Mouse (Mus musculus) forebrain, postnatal 0 days (tissue): ENCODE results near the gene Ccdc117. TPM values are rescaled to one million over a fixed set of nuclear protein-coding genes. Genes with fewer than 3 reads are reported as not detected.
"Not testable (repeated sequence)": the region's sequence is repeated elsewhere in the genome, so short reads cannot be mapped to it uniquely, and the experiment has no call there.

Experiments used
- ATAC-seq: fragments of 200-750 bp; cut with Nextera tagmentation; 2 replicates; pipeline ENCODE4 v1.8.0; 2017; ENCODE audit warnings: mild to moderate bottlenecking, moderate library complexity
- DNase-seq: peaks from one replicate; pipeline ENCODE4 v3.0.0-alpha.2; 2015
- H3K27ac ChIP-seq: fragments of 300-500 bp; sonication (generic); 2 replicates; pipeline ENCODE4 v1.5.1; 2014; ENCODE audit warnings: low read depth, mild to moderate bottlenecking, antibody characterized with exemption, low read length, moderate library complexity, mixed read lengths
- H3K27me3 ChIP-seq: fragments of 300-500 bp; sonication (generic); 2 replicates; pipeline ENCODE4 v1.6.1; 2014; ENCODE audit warnings: mild to moderate bottlenecking, low read length, mixed read lengths; ENCODE audit not compliant: insufficient read depth
- H3K36me3 ChIP-seq: fragments of 300-500 bp; sonication (generic); 2 replicates; pipeline ENCODE4 v1.6.1; 2014; ENCODE audit warnings: mild to moderate bottlenecking, moderate library complexity; ENCODE audit not compliant: insufficient read depth
- H3K4me1 ChIP-seq: fragments of 300-500 bp; sonication (generic); 2 replicates; pipeline ENCODE4 v1.6.1; 2014; ENCODE audit warnings: antibody characterized with exemption; ENCODE audit not compliant: insufficient read depth
- H3K4me2 ChIP-seq: fragments of 300-500 bp; sonication (generic); 2 replicates; pipeline ENCODE4 v1.6.1; 2014; ENCODE audit warnings: low read depth, mild to moderate bottlenecking, moderate library complexity
- H3K4me3 ChIP-seq: fragments of 300-500 bp; sonication (generic); 2 replicates; pipeline ENCODE4 v1.5.1; 2014; ENCODE audit warnings: low read depth, low read length, mixed read lengths
- H3K9ac ChIP-seq: fragments of 300-500 bp; sonication (generic); 2 replicates; pipeline ENCODE4 v1.6.1; 2014; ENCODE audit warnings: mild to moderate bottlenecking
- H3K9me3 ChIP-seq: fragments of 300-500 bp; sonication (generic); 2 replicates; pipeline ENCODE4 v1.6.1; 2016; ENCODE audit warnings: low read length
- CTCF ChIP-seq: sonication (generic); IDR thresholded peaks from 2 replicates; pipeline ENCODE4 v1.5.1; 2016; ENCODE audit warnings: antibody characterized with exemption, control low read depth, low read depth
- WGBS: fragments of 180-500 bp; shearing (Covaris S2); extraction: QIAGEN DNeasy Blood & Tissue Kit; methylation state at CpG from one replicate; pipeline ENCODE4 v1.1.7; 2014; 5-methylcytosine and 5-hydroxymethylcytosine counted together
- polyA plus RNA-seq: library from polyadenylated mRNA; unstranded; fragments of >200 nt; fragmentation: Nextera tagmentation; extraction: Ambion mirVana; gene quantifications from 2 replicates; pipeline ENCODE4 v1.2.1, GENCODE M21; 2015
- total RNA-seq: library from RNA; depleted of rRNA; stranded (reverse); fragments of >200 nt; gene quantifications from 2 replicates; pipeline ENCODE4 v1.2.3, GENCODE M21; 2014

Ccdc117 gene
- total and polyA plus RNA-seq, 2 experiments from 2014 or later, result 6.6 to 14.4 TPM

DNA sequence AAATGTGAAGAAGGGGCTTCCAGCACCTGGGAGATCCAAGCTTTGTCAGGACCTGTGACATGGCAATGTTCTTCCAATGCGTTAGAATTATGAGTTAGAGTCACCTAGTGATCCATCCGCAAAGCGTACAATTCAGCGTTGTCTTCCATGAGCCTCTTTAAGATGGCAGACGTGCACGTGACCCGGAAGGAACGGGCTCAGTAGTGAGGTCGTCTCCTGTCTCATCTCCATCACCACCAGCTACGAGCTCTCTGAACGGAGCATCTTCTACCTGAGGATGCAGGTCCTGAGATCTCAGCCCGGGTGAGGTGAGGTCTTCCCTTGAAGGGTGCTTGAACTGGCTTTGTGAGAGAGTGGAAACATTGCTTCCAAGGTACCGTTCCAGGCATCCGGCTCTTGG, 25.4 kb downstream of the Ccdc117 start:
- no peaks in the 10 kb centered on the region for H3K36me3 ChIP-seq
- no peaks in the 10 kb centered on the region for H3K27me3 ChIP-seq
- 0 out of 2 replicates have a peak, but pooled peaks cover 3% of the 10 kb centered on the region for H3K4me1 ChIP-seq
- DNase-seq, result no peak
- ATAC-seq, result no peak
- H3K9ac ChIP-seq, result no peak overlapping the region
- no peak overlapping the region for H3K27ac ChIP-seq
- H3K4me3 ChIP-seq, result no peak overlapping the region
- H3K4me2 ChIP-seq, result no peak overlapping the region
- TF ChIP-seq CTCF, result no peak
- H3K9me3 ChIP-seq, result no peaks in the 10 kb centered on the region
- WGBS, result 94% methylated on average over 14 of the region's 14 CpGs

DNA sequence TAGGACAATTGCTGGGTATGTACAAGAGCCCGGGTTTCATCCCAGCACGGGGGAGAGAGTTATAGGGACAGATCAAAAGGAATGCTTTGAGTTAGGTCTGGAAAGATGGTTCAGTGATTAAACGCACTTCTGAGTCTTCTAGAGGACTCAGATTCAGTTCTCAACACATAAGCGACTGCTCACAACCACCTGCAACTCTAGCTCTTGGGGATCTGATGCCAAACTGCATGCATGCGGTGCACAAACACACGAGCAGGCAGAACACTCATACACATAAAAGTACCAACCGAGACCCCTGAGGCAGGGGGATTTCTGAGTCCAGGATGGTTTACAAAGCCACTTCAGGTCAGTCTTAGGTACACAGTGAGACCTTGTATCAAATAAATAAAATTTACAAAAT, 25.8 kb downstream of the Ccdc117 start:
- Histone ChIP-seq H3K9ac (no peak overlapping the region), H3K4me1 (0 out of 2 replicates have a peak, but pooled peaks cover 3% of the 10 kb centered on the region), H3K4me3 (no peak overlapping the region), H3K27ac (no peak overlapping the region), H3K4me2 (no peak overlapping the region), H3K36me3 (no peaks in the 10 kb centered on the region), H3K27me3 (no peaks in the 10 kb centered on the region), H3K9me3 (no peaks in the 10 kb centered on the region)
- 86% methylated on average over 7 of the region's 7 CpGs for WGBS
- ATAC-seq (no peak), DNase-seq (no peak)
- no peak for TF ChIP-seq CTCF

DNA sequence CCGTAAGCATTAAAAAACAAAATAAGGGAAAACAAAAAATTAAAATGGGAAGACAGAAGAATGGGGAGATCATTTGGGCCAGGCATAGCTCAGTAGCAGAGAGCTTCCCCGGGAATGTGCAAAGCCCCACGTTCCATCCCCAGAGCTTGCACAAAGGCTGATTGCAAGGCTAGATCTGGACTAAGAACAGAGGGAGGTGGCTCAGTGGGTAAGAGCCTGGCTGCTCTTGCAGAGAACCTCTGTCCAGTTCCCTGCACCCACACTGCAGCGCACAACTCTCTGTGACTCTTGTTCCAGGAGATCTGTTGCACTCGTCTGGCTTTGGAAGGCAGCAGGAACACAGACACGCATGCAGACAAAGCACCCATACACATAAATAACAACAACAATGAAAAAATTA, 26.3 kb downstream of the Ccdc117 start:
- no peak for TF ChIP-seq CTCF
- 76% methylated on average over 6 of the region's 6 CpGs for WGBS
- H3K4me2 ChIP-seq, result no peak overlapping the region

DNA sequence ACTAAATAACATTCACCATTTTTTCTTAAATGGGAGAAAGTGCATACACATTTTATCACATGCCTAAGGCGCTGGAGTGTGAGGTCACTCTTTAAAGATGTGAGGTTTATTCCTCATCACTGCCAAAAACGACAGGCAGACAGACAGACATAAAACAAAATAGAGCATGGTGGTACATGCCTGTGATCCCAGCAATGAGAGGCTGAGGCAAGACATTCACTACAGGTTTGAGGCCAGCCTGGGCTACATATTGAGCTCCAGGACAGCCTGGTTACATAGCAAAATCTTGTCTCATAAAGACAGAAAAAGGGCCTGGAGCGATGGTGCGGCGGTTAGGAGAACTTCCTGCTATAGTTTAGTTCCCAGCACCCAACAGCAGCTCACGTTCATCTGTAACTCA, 26.8 kb downstream of the Ccdc117 start:
- Histone ChIP-seq H3K36me3 (no peaks in the 10 kb centered on the region), H3K4me2 (no peak overlapping the region), H3K27me3 (no peaks in the 10 kb centered on the region), H3K4me1 (0 out of 2 replicates have a peak, but pooled peaks cover 3% of the 10 kb centered on the region), H3K4me3 (no peak overlapping the region), H3K9me3 (no peaks in the 10 kb centered on the region), H3K27ac (no peak overlapping the region), H3K9ac (no peak overlapping the region)
- ATAC-seq, result no peak
- DNase-seq, result no peak
- TF ChIP-seq CTCF, result no peak
- WGBS, result 83% methylated on average over 6 of the region's 6 CpGs

More for the DNA sequence above, 26.3 kb downstream of the Ccdc117 start:
- H3K9ac ChIP-seq, result no peak overlapping the region
- no peaks in the 10 kb centered on the region for H3K36me3 ChIP-seq
- H3K27me3 ChIP-seq, result no peaks in the 10 kb centered on the region
- no peaks in the 10 kb centered on the region for H3K9me3 ChIP-seq
- no peak overlapping the region for H3K4me3 ChIP-seq
- 0 out of 2 replicates have a peak, but pooled peaks cover 3% of the 10 kb centered on the region for H3K4me1 ChIP-seq
- no peak for ATAC-seq
- H3K27ac ChIP-seq, result no peak overlapping the region
- DNase-seq, result no peak

DNA sequence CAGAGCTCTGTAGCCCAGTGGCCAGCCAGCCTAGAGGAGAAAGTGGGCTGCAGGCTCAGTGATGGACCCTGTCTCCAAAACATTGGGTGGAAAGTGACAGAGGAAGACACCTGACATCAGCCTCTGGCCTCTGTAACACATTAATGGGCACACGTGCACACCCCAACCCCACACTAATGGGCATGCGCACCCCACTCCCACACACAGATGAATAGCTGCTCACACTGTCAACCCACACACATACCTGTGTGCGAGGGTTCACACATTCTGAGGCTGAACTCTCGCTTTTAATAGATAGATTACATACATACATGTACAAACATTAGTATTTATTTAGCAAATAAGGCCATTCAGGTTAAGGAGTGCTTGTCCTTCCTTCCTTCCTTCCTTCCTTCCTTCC, 27.9 kb downstream of the Ccdc117 start:
- WGBS, result 88% methylated on average over 4 of the region's 4 CpGs

DNA sequence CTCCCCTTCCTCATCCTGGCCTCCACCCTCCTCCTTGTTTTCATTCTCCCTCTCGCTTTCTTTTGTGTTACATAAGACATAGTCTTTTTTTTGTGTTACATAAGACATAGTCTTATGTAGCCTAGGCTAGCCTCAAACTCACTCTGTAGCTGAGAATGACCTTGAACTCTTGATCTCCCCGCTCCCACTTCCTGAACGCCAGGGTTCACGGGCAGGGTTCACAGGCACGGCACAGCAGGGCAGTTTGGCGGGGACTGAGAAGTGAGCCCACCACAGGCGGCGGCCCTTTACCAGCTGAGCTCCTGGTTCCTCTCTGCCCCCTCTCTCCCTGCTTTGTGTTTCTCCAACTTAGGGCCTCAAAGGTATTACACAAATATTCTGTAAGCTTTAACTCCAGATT, 29.0 kb downstream of the Ccdc117 start:
- Histone ChIP-seq H3K9me3 (no peaks in the 10 kb centered on the region), H3K4me3 (no peak overlapping the region), H3K4me2 (no peak overlapping the region), H3K27me3 (no peaks in the 10 kb centered on the region), H3K4me1 (no peaks in the 10 kb centered on the region), H3K27ac (no peak overlapping the region), H3K36me3 (no peaks in the 10 kb centered on the region), H3K9ac (no peak overlapping the region)
- ATAC-seq (no peak), DNase-seq (no peak)
- 87% methylated on average over 8 of the region's 8 CpGs for WGBS
- TF ChIP-seq CTCF, result no peak

More for the DNA sequence above, 27.9 kb downstream of the Ccdc117 start:
- no peak overlapping the region for H3K4me2 ChIP-seq
- no peaks in the 10 kb centered on the region for H3K36me3 ChIP-seq
- DNase-seq (no peak), ATAC-seq (no peak)
- TF ChIP-seq CTCF, result no peak
- no peak overlapping the region for H3K9ac ChIP-seq
- H3K27me3 ChIP-seq, result no peaks in the 10 kb centered on the region
- H3K4me3 ChIP-seq, result no peak overlapping the region
- H3K27ac ChIP-seq, result no peak overlapping the region
- H3K4me1 ChIP-seq, result no peaks in the 10 kb centered on the region
- H3K9me3 ChIP-seq, result no peaks in the 10 kb centered on the region

DNA sequence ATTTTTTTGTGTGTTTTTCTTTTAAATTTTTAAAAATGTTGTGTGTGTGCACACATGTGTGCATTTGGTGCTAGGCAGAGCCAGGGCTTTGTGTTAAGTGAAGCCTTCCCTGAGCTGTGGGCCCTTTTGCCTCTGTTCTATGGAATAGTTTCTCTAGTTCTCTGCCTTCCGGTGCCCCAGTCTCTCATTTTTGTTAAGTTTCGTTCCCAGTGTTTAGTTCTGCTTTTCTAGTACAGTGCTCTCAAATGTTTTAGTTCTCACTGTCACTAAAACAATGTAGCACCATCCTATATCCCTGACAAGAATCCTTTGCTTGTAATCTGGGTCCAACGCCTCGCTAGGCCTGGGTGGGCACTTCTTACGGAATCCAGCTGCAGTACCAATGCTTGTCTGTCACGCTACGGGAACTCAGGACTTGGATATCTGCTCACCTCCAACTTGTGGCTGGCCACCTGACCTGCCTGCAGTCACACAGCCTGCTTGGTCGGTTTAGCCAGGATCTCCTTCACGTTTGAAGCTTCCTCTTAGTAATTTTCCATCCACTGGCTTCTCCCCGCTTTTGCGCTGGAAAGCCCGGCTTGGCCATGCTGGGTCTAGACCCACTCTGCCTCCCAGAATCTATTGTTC, 29.8 kb downstream of the Ccdc117 start:
- H3K27ac ChIP-seq, result no peak overlapping the region
- H3K4me2 ChIP-seq, result no peak overlapping the region
- no peak for DNase-seq
- no peaks in the 10 kb centered on the region for H3K4me1 ChIP-seq
- ATAC-seq, result no peak
- H3K27me3 ChIP-seq, result no peaks in the 10 kb centered on the region
- WGBS, result 78% methylated on average over 12 of the region's 12 CpGs
- no peak overlapping the region for H3K9ac ChIP-seq
- no peak overlapping the region for H3K4me3 ChIP-seq
- no peak for TF ChIP-seq CTCF
- H3K36me3 ChIP-seq, result no peaks in the 10 kb centered on the region
- H3K9me3 ChIP-seq, result no peaks in the 10 kb centered on the region

DNA sequence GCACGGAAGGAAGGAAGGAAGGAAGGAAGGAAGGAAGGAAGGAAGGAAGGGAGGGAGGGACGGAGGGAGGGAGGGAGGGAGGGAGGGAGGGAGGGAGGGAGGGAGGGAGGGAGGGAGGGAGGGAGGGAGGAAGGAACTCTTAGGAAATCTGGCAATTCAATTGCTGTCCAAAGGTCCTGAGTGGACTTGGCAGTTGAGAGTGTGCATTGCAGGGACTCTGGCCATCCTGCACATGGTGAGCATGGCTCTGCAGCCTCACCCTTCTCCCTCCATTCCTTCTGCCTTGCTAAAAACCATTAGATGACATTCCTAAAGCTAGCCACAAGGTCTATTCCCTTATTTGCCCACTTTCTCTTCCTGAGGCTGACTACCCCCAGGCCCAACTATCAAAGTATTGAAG, 31.3 kb downstream of the Ccdc117 start:
- H3K4me1 ChIP-seq, H3K9me3 ChIP-seq, H3K4me2 ChIP-seq, H3K4me3 ChIP-seq, H3K9ac ChIP-seq, ATAC-seq, H3K27ac ChIP-seq, H3K27me3 ChIP-seq, H3K36me3 ChIP-seq, DNase-seq: not testable (repeated sequence)
- WGBS, result 33% methylated on average over 1 of the region's 2 CpGs
